Mouse (Mus musculus) inflammation-experienced regulatory T-cells, adult 6 months (primary cell): ENCODE data around the gene Rpl28. TPM values are rescaled to one million over a fixed set of nuclear protein-coding genes. Genes with fewer than 3 reads are reported as not detected.
A peak's percentile ranks its signal among the peaks of the same experiment; 100 is the strongest.
"Not testable (repeated sequence)": the region's sequence is repeated elsewhere in the genome, so short reads cannot be mapped to it uniquely, and the experiment has no call there.

ENCODE experiments used
- ATAC-seq: one replicate; pipeline ENCODE4 v1.8.0; 2017
- polyA plus RNA-seq, 3 experiments: library from polyadenylated mRNA; unstranded; fragments of 100-300 nt; shearing (Covaris generic); gene quantifications; one replicate each; pipeline ENCODE4 v1.2.1; 2017

Gene Rpl28
- polyA plus RNA-seq, 3 experiments from 2014 or later = 324 to 638 (median 419) TPM

GRCm38 (mm10) chr7:4783667-4784268 is 8.9 kb upstream of the Rpl28 start:
- no peak for ATAC-seq

- ATAC-seq = no peak
These were observed 3.9 kb upstream of the Rpl28 start for GRCm38 (mm10) chr7:4788499-4789435.

- ATAC-seq = no peak
These were observed 3.2 kb upstream of the Rpl28 start, which contains the start of gene Tmem238 for GRCm38 (mm10) chr7:4789436-4789935. Tmem238 (minus strand) TSS chr7:4789656.

- ATAC-seq = not testable (repeated sequence)
These were observed 574 bp downstream of the Rpl28 start for GRCm38 (mm10) chr7:4793248-4793647.

GRCm38 (mm10) chr7:4793674-4794073 is 1.0 kb downstream of the Rpl28 start:
- ATAC-seq = no peak

GRCm38 (mm10) chr7:4794631-4795168 is 2.0 kb downstream of the Rpl28 start:
- ATAC-seq = no peak

GRCm38 (mm10) chr7:4795767-4796433 is 3.2 kb downstream of the Rpl28 start:
- peak; percentile 24 for ATAC-seq

- no peak for ATAC-seq
These were observed 9.6 kb downstream of the Rpl28 start for GRCm38 (mm10) chr7:4802247-4802646.

GRCm38 (mm10) chr7:4806716-4807115 is 14.0 kb downstream of the Rpl28 start:
- ATAC-seq = peak; percentile 55

- ATAC-seq = not testable (repeated sequence)
These were observed 18.5 kb downstream of the Rpl28 start for GRCm38 (mm10) chr7:4811131-4811530.

GRCm38 (mm10) chr7:4811842-4812302 is 19.2 kb downstream of the Rpl28 start:
- ATAC-seq = no peak

GRCm38 (mm10) chr7:4812303-4813104 is 19.8 kb downstream of the Rpl28 start, which contains the start of gene Ube2s:
Ube2s (minus strand) TSS chr7:4812590.
- peak; percentile 94 for ATAC-seq

GRCm38 (mm10) chr7:4813105-4813791 is 20.6 kb downstream of the Rpl28 start:
- ATAC-seq = no peak

- ATAC-seq = no peak
These were observed 23.9 kb downstream of the Rpl28 start for GRCm38 (mm10) chr7:4816559-4816958.

GRCm38 (mm10) chr7:4820925-4821324 is 28.3 kb downstream of the Rpl28 start:
- ATAC-seq = not testable (repeated sequence)

- no peak for ATAC-seq
These were observed 29.0 kb downstream of the Rpl28 start for GRCm38 (mm10) chr7:4821690-4822089.

- ATAC-seq = no peak
These were observed 29.7 kb downstream of the Rpl28 start for GRCm38 (mm10) chr7:4822162-4822907.

GRCm38 (mm10) chr7:4825365-4825764 is 32.7 kb downstream of the Rpl28 start:
- ATAC-seq = no peak

- ATAC-seq = no peak
These were observed 37.8 kb downstream of the Rpl28 start for GRCm38 (mm10) chr7:4830476-4830875.
